Mouse (Mus musculus): ENCODE measurements around the gene Id1.

Gene Id1

GRCm38 (mm10) chr2:152723651-152724331 is 12.3 kb upstream of the Id1 start:
- DNase-seq (ENCODE audit: low spot score) = no peak

- DNase-seq (ENCODE audit: low spot score) = no peak
These were observed 11.7 kb upstream of the Id1 start for GRCm38 (mm10) chr2:152724332-152724723.

- DNase-seq (ENCODE audit: low spot score) = no peak
These were observed 10.8 kb upstream of the Id1 start for GRCm38 (mm10) chr2:152725178-152725750.

- DNase-seq (ENCODE audit: low spot score) = no peak
These were observed 9.8 kb upstream of the Id1 start for GRCm38 (mm10) chr2:152726213-152726612.

GRCm38 (mm10) chr2:152726751-152727335 is 9.2 kb upstream of the Id1 start:
- no peak for DNase-seq (ENCODE audit: low spot score)

GRCm38 (mm10) chr2:152727795-152728510 is 8.1 kb upstream of the Id1 start:
- DNase-seq (ENCODE audit: low spot score) = no peak

- no peak for DNase-seq (ENCODE audit: low spot score)
These were observed 7.5 kb upstream of the Id1 start for GRCm38 (mm10) chr2:152728594-152728993.

- DNase-seq (ENCODE audit: low spot score) = no peak
These were observed 6.9 kb upstream of the Id1 start for GRCm38 (mm10) chr2:152729013-152729635.

- peak; percentile 64 for DNase-seq (ENCODE audit: low spot score)
These were observed 6.4 kb upstream of the Id1 start for GRCm38 (mm10) chr2:152729636-152730020.

GRCm38 (mm10) chr2:152733201-152733600 is 2.9 kb upstream of the Id1 start:
- DNase-seq (ENCODE audit: low spot score) = no peak

GRCm38 (mm10) chr2:152734501-152734900 is 1.6 kb upstream of the Id1 start:
- DNase-seq (ENCODE audit: low spot score) = no peak

- peak; percentile 90 for DNase-seq (ENCODE audit: low spot score)
These were observed 1.1 kb upstream of the Id1 start for GRCm38 (mm10) chr2:152734984-152735383.

- DNase-seq (ENCODE audit: low spot score) = peak; percentile 32
These were observed 697 bp downstream of the Id1 start for GRCm38 (mm10) chr2:152736748-152737147.

GRCm38 (mm10) chr2:152737306-152738221 is 1.5 kb downstream of the Id1 start:
- DNase-seq (ENCODE audit: low spot score) = peak; percentile 33

GRCm38 (mm10) chr2:152738341-152738740 is 2.3 kb downstream of the Id1 start:
- no peak for DNase-seq (ENCODE audit: low spot score)

- peak; percentile 80 for DNase-seq (ENCODE audit: low spot score)
These were observed 3.2 kb downstream of the Id1 start for GRCm38 (mm10) chr2:152739031-152739841.

- peak; percentile 25 for DNase-seq (ENCODE audit: low spot score)
These were observed 3.8 kb downstream of the Id1 start for GRCm38 (mm10) chr2:152739842-152740260.

GRCm38 (mm10) chr2:152740490-152740889 is 4.4 kb downstream of the Id1 start:
- no peak for DNase-seq (ENCODE audit: low spot score)

- peak; percentile 56 for DNase-seq (ENCODE audit: low spot score)
These were observed 5.3 kb downstream of the Id1 start for GRCm38 (mm10) chr2:152741153-152742041.

All from ovary, postnatal 36 days (tissue).